Mouse (Mus musculus) liver, embryonic 15.5 days (tissue): ENCODE results near the gene Osbpl9. TPM values are rescaled to one million over a fixed set of nuclear protein-coding genes. Genes with fewer than 3 reads are reported as not detected.

Source experiments
- ATAC-seq: fragments of 200-750 bp; cut with Nextera tagmentation; 2 replicates; pipeline ENCODE4 v1.8.0; 2017; ENCODE audit warnings: moderate number of reproducible peaks, mild to moderate bottlenecking, moderate library complexity; ENCODE audit not compliant: insufficient read depth
- H3K27ac ChIP-seq: fragments of 300-500 bp; sonication (generic); replicated peaks from 2 replicates; pipeline ENCODE4 v1.5.1; 2015; ENCODE audit warnings: mild to moderate bottlenecking, inconsistent platforms
- H3K27me3 ChIP-seq: fragments of 300-500 bp; sonication (generic); 2 replicates; pipeline ENCODE4 v1.6.1; 2015; ENCODE audit warnings: mild to moderate bottlenecking, inconsistent platforms
- H3K36me3 ChIP-seq: fragments of 300-500 bp; sonication (generic); replicated peaks from 2 replicates; pipeline ENCODE4 v1.6.1; 2015; ENCODE audit warnings: moderate library complexity, mild to moderate bottlenecking, inconsistent platforms
- H3K4me1 ChIP-seq: fragments of 300-500 bp; sonication (generic); replicated peaks from 2 replicates; pipeline ENCODE4 v1.6.1; 2015; ENCODE audit warnings: inconsistent platforms
- H3K4me2 ChIP-seq: fragments of 300-500 bp; sonication (generic); 2 replicates; pipeline ENCODE4 v1.6.1; 2015; ENCODE audit warnings: moderate library complexity, mild to moderate bottlenecking, inconsistent platforms
- H3K4me3 ChIP-seq: fragments of 300-500 bp; sonication (generic); replicated peaks from 2 replicates; pipeline ENCODE4 v1.5.1; 2015; ENCODE audit warnings: mild to moderate bottlenecking, inconsistent platforms
- H3K9ac ChIP-seq: fragments of 300-500 bp; sonication (generic); 2 replicates; pipeline ENCODE4 v1.6.1; 2015; ENCODE audit warnings: moderate library complexity, mild to moderate bottlenecking, inconsistent platforms
- H3K9me3 ChIP-seq: fragments of 300-500 bp; sonication (generic); replicated peaks from 2 replicates; pipeline ENCODE4 v1.6.1; 2016; ENCODE audit warnings: inconsistent platforms
- WGBS: fragments of 180-500 bp; shearing (Covaris S2); methylation state at CpG from one replicate; pipeline ENCODE4 v1.1.7; 2015; ENCODE audit warnings: mixed read lengths; ENCODE audit not compliant: insufficient replicate concordance; 5-methylcytosine and 5-hydroxymethylcytosine counted together
- polyA plus RNA-seq: library from polyadenylated mRNA; unstranded; fragments of >200 nt; fragmentation: Nextera tagmentation; extraction: Ambion mirVana; gene quantifications from 2 replicates; pipeline ENCODE4 v1.2.1, GENCODE M21; 2015

Osbpl9 gene
- polyA plus RNA-seq, 1 experiment from 2014 or later = 25.1 TPM

DNA sequence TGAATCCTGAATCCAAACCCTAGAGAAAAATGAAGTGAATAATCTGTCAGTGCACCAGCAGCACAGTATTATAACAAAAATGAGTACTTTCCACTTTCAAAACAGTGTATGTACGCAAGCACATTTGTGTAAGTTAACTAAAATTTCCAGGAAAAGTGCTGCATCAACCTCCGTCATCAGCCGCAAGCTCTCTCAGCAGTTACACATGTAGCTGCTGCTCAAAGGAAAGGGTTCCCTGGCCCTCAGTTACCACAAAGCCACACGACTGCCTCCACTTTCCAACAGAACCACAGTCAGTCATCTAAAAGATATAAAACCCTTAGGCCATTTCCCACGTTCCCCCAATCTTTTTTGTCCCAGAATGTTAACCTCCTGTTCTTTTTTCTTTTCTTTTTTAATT is 99.5 kb downstream of the Osbpl9 start:
- H3K27me3 ChIP-seq = no peaks in the 10 kb centered on the region
- no peak overlapping the region for H3K9ac ChIP-seq
- no peak for ATAC-seq
- H3K4me3 ChIP-seq = no peak overlapping the region
- H3K4me1 ChIP-seq = peaks cover 26% of the 10 kb centered on the region
- WGBS = 43% methylated on average over 5 of the region's 5 CpGs
- H3K36me3 ChIP-seq = peaks cover 8% of the 10 kb centered on the region; the same call in 1 of the 2 replicates
- H3K27ac ChIP-seq = no peak overlapping the region
- H3K4me2 ChIP-seq = no peak overlapping the region
- no peaks in the 10 kb centered on the region for H3K9me3 ChIP-seq

GRCm38 (mm10) chr4:109098861-109099260 is 103.2 kb downstream of the Osbpl9 start:
- peaks cover 19% of the 10 kb centered on the region; the same call in 1 of the 2 replicates for H3K36me3 ChIP-seq
- 0 out of 2 replicates have a peak overlapping the region, but pooled peaks have one; percentile 16 for H3K27ac ChIP-seq
- H3K27me3 ChIP-seq = no peaks in the 10 kb centered on the region
- H3K4me1 ChIP-seq = peaks cover 11% of the 10 kb centered on the region
- peak; percentile 70; the same call in 1 of the 2 replicates for ATAC-seq
- no peak overlapping the region for H3K9ac ChIP-seq
- WGBS = 68% methylated on average over 3 of the region's 3 CpGs
- H3K4me3 ChIP-seq = no peak overlapping the region
- H3K9me3 ChIP-seq = no peaks in the 10 kb centered on the region
- no peak overlapping the region; the same call in 1 of the 2 replicates for H3K4me2 ChIP-seq

GRCm38 (mm10) chr4:109094269-109094668 is 107.8 kb downstream of the Osbpl9 start:
- no peaks in the 10 kb centered on the region for H3K9me3 ChIP-seq
- no peak overlapping the region for H3K4me2 ChIP-seq
- ATAC-seq = no peak
- no peaks in the 10 kb centered on the region for H3K27me3 ChIP-seq
- H3K4me1 ChIP-seq = peaks cover 29% of the 10 kb centered on the region
- 39% methylated on average over 2 of the region's 2 CpGs for WGBS
- H3K9ac ChIP-seq = no peak overlapping the region
- H3K4me3 ChIP-seq = no peak overlapping the region
- 0 out of 2 replicates have a peak overlapping the region, but pooled peaks have one; percentile 4 for H3K27ac ChIP-seq
- H3K36me3 ChIP-seq = 0 out of 2 replicates have a peak, but pooled peaks cover 11% of the 10 kb centered on the region

DNA sequence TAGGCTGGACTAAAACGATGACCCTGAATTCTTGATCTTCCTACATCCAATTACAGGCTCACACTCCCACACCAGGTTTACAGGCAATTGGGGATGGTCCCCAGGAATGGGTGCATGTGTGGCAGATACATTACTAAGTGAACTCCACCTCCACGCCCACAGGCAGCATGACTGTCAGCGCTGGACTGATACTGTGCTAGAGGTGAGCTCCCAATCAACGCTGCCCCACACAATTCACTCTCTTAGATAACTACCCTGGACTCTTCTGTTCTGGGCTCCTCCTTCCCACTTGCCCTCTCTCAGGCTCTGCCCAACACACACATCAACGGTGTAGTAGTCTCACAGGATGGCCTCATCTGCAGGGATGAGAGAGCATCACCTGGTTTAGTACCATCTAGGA is 109.7 kb downstream of the Osbpl9 start:
- Histone ChIP-seq H3K9ac (no peak overlapping the region), H3K27ac (no peak overlapping the region), H3K27me3 (no peaks in the 10 kb centered on the region), H3K4me1 (peaks cover 24% of the 10 kb centered on the region), H3K36me3 (0 out of 2 replicates have a peak, but pooled peaks cover 11% of the 10 kb centered on the region), H3K9me3 (no peaks in the 10 kb centered on the region), H3K4me3 (no peak overlapping the region), H3K4me2 (no peak overlapping the region)
- ATAC-seq = peak; percentile 70
- WGBS = 47% methylated on average over 5 of the region's 5 CpGs

- 79% methylated on average over 8 of the region's 8 CpGs for WGBS
- Histone ChIP-seq H3K9ac (no peak overlapping the region), H3K4me3 (no peak overlapping the region), H3K4me1 (peaks cover 22% of the 10 kb centered on the region), H3K4me2 (no peak overlapping the region), H3K27ac (no peak overlapping the region), H3K9me3 (no peaks in the 10 kb centered on the region), H3K27me3 (no peaks in the 10 kb centered on the region), H3K36me3 (0 out of 2 replicates have a peak, but pooled peaks cover 6% of the 10 kb centered on the region)
- no peak for ATAC-seq
Observed at GRCm38 (mm10) chr4:109091241-109091777, 110.8 kb downstream of the Osbpl9 start.

GRCm38 (mm10) chr4:109089999-109090398 is 112.1 kb downstream of the Osbpl9 start:
- no peak overlapping the region for H3K4me2 ChIP-seq
- no peaks in the 10 kb centered on the region for H3K27me3 ChIP-seq
- peak; percentile 66; the same call in 1 of the 2 replicates for ATAC-seq
- no peak overlapping the region for H3K9ac ChIP-seq
- H3K4me3 ChIP-seq = no peak overlapping the region
- WGBS = 34% methylated on average over 6 of the region's 6 CpGs
- peaks cover 6% of the 10 kb centered on the region; the same call in 1 of the 2 replicates for H3K36me3 ChIP-seq
- H3K9me3 ChIP-seq = no peaks in the 10 kb centered on the region
- no peak overlapping the region for H3K27ac ChIP-seq
- peaks cover 22% of the 10 kb centered on the region for H3K4me1 ChIP-seq

GRCm38 (mm10) chr4:109089171-109089570 is 112.9 kb downstream of the Osbpl9 start:
- Histone ChIP-seq H3K27me3 (no peaks in the 10 kb centered on the region), H3K9ac (no peak overlapping the region), H3K36me3 (no peaks in the 10 kb centered on the region; the same call in 1 of the 2 replicates), H3K27ac (no peak overlapping the region), H3K9me3 (no peaks in the 10 kb centered on the region), H3K4me1 (peaks cover 22% of the 10 kb centered on the region), H3K4me3 (no peak overlapping the region), H3K4me2 (no peak overlapping the region)
- no peak for ATAC-seq
- 76% methylated on average over 5 of the region's 5 CpGs for WGBS

GRCm38 (mm10) chr4:109080118-109080517 is 122.0 kb downstream of the Osbpl9 start:
- no peaks in the 10 kb centered on the region for H3K9me3 ChIP-seq
- H3K27ac ChIP-seq = no peak overlapping the region
- no peaks in the 10 kb centered on the region for H3K27me3 ChIP-seq
- no peak overlapping the region for H3K4me3 ChIP-seq
- 75% methylated on average over 5 of the region's 5 CpGs for WGBS
- no peaks in the 10 kb centered on the region for H3K4me1 ChIP-seq
- H3K9ac ChIP-seq = no peak overlapping the region
- no peak for ATAC-seq
- peaks cover 42% of the 10 kb centered on the region for H3K36me3 ChIP-seq
- H3K4me2 ChIP-seq = no peak overlapping the region

- WGBS = 61% methylated on average over 3 of the region's 3 CpGs
Observed at GRCm38 (mm10) chr4:109079676-109080075, 122.4 kb downstream of the Osbpl9 start.

GRCm38 (mm10) chr4:109078941-109079340 is 123.1 kb downstream of the Osbpl9 start:
- no peak for ATAC-seq
- Histone ChIP-seq H3K4me3 (no peak overlapping the region), H3K27me3 (no peaks in the 10 kb centered on the region), H3K4me2 (no peak overlapping the region), H3K4me1 (no peaks in the 10 kb centered on the region), H3K9me3 (no peaks in the 10 kb centered on the region), H3K9ac (no peak overlapping the region), H3K36me3 (peaks cover 42% of the 10 kb centered on the region), H3K27ac (no peak overlapping the region)
- WGBS = 84% methylated on average over 7 of the region's 7 CpGs

More at GRCm38 (mm10) chr4:109079676-109080075, 122.4 kb downstream of the Osbpl9 start:
- no peak overlapping the region for H3K9ac ChIP-seq
- no peak overlapping the region for H3K27ac ChIP-seq
- H3K27me3 ChIP-seq = no peaks in the 10 kb centered on the region
- ATAC-seq = no peak
- H3K4me3 ChIP-seq = no peak overlapping the region
- H3K36me3 ChIP-seq = peaks cover 42% of the 10 kb centered on the region
- H3K4me2 ChIP-seq = no peak overlapping the region
- H3K4me1 ChIP-seq = no peaks in the 10 kb centered on the region
- no peaks in the 10 kb centered on the region for H3K9me3 ChIP-seq

GRCm38 (mm10) chr4:109073296-109073695 is 128.8 kb downstream of the Osbpl9 start:
- H3K27me3 ChIP-seq = no peaks in the 10 kb centered on the region
- ATAC-seq = no peak
- H3K9ac ChIP-seq = no peak overlapping the region
- 73% methylated on average over 3 of the region's 3 CpGs for WGBS
- no peak overlapping the region for H3K4me2 ChIP-seq
- peaks cover 41% of the 10 kb centered on the region for H3K36me3 ChIP-seq
- no peaks in the 10 kb centered on the region for H3K9me3 ChIP-seq
- no peaks in the 10 kb centered on the region for H3K4me1 ChIP-seq
- no peak overlapping the region for H3K27ac ChIP-seq
- no peak overlapping the region for H3K4me3 ChIP-seq

- no peaks in the 10 kb centered on the region for H3K9me3 ChIP-seq
- no peak for ATAC-seq
- H3K4me2 ChIP-seq = no peak overlapping the region
- H3K27ac ChIP-seq = no peak overlapping the region
- peaks cover 45% of the 10 kb centered on the region for H3K36me3 ChIP-seq
- H3K9ac ChIP-seq = no peak overlapping the region
- 71% methylated on average over 6 of the region's 6 CpGs for WGBS
- H3K27me3 ChIP-seq = no peaks in the 10 kb centered on the region
- H3K4me3 ChIP-seq = no peak overlapping the region
- no peaks in the 10 kb centered on the region for H3K4me1 ChIP-seq
Observed at GRCm38 (mm10) chr4:109072891-109073290, 129.2 kb downstream of the Osbpl9 start.
